Mouse (Mus musculus) spleen, adult 2 months (tissue): ENCODE results near the gene Cdca7l. TPM values are rescaled to one million over a fixed set of nuclear protein-coding genes. Genes with fewer than 3 reads are reported as not detected.

Experiments used
- DNase-seq, 2 experiments: peaks; one replicate each; pipeline versions ENCODE4 v3.0.0 to v3.0.0-alpha.2; 2012 to 2021; ENCODE audit warnings: low spot score in 2 of 2, low read depth in 1 of 2
- H3K27ac ChIP-seq: fragments of 200-500 bp; 2 replicates; pipeline ENCODE4 v1.5.1; 2012; ENCODE audit warnings: low read length, inconsistent platforms; ENCODE audit not compliant: insufficient read depth
- H3K27me3 ChIP-seq: fragments of 200-500 bp; 2 replicates; pipeline ENCODE4 v1.6.1; 2012; ENCODE audit warnings: mild to moderate bottlenecking, moderate library complexity, low read length, inconsistent platforms; ENCODE audit not compliant: control insufficient read depth, insufficient read depth
- H3K36me3 ChIP-seq: fragments of 200-500 bp; 2 replicates; pipeline ENCODE4 v1.6.1; 2012; ENCODE audit warnings: mild to moderate bottlenecking, low read length, inconsistent platforms; ENCODE audit not compliant: control insufficient read depth, insufficient read depth
- H3K4me1 ChIP-seq: fragments of 200-500 bp; 2 replicates; pipeline ENCODE4 v1.6.1; 2011; ENCODE audit warnings: inconsistent platforms; ENCODE audit not compliant: control insufficient read depth, insufficient read depth, insufficient read length
- H3K4me3 ChIP-seq: fragments of 200-500 bp; 2 replicates; pipeline ENCODE4 v1.5.1; 2011; ENCODE audit warnings: mild to moderate bottlenecking, inconsistent platforms; ENCODE audit not compliant: insufficient read depth, insufficient read length; ENCODE audit errors: extremely low read depth
- CTCF ChIP-seq: fragments of 200-500 bp; IDR thresholded peaks from 2 replicates; pipeline ENCODE4 v1.5.1; 2011; ENCODE audit warnings: mild to moderate bottlenecking, inconsistent platforms; ENCODE audit not compliant: insufficient read depth, insufficient read length, insufficient replicate concordance; ENCODE audit errors: extremely low read depth
- POLR2A ChIP-seq: fragments of 200-500 bp; IDR thresholded peaks from 2 replicates; pipeline ENCODE4 v1.6.1; 2011; ENCODE audit warnings: low read depth, low read length, inconsistent platforms
- WGBS: fragments of 180-500 bp; shearing (Covaris S2); methylation state at CpG from one replicate; pipeline ENCODE4 v1.1.7; 2018; 5-methylcytosine and 5-hydroxymethylcytosine counted together
- polyA plus RNA-seq: library from polyadenylated mRNA; depleted of rRNA; stranded (reverse); fragments of >200 nt; gene quantifications from 2 replicates; pipeline ENCODE4 v1.2.3, GENCODE M21; 2012

Gene Cdca7l
- polyA plus RNA-seq, 1 experiment: 3.2 TPM

- Histone ChIP-seq H3K36me3 (no peaks in the 10 kb centered on the region), H3K27me3 (no peaks in the 10 kb centered on the region), H3K27ac (no peak overlapping the region), H3K4me3 (no peak overlapping the region), H3K4me1 (no peaks in the 10 kb centered on the region)
- TF ChIP-seq CTCF: peak; percentile 77; the same call in 1 of the 2 replicates
- no peak for TF ChIP-seq POLR2A
- DNase-seq: peak; percentile 19 to 66
- WGBS: 11% methylated on average over 5 of the region's 5 CpGs
Observed at GRCm38 (mm10) chr12:117769113-117769512, 35.0 kb upstream of the Cdca7l start.

GRCm38 (mm10) chr12:117770211-117770610 is 33.9 kb upstream of the Cdca7l start:
- H3K27me3 ChIP-seq: no peaks in the 10 kb centered on the region
- no peaks in the 10 kb centered on the region for H3K36me3 ChIP-seq
- TF ChIP-seq CTCF (no peak), POLR2A (no peak)
- no peak overlapping the region for H3K4me3 ChIP-seq
- no peak for DNase-seq
- H3K27ac ChIP-seq: no peak overlapping the region
- 62% methylated on average over 2 of the region's 2 CpGs for WGBS
- no peaks in the 10 kb centered on the region for H3K4me1 ChIP-seq

GRCm38 (mm10) chr12:117771156-117771555 is 32.9 kb upstream of the Cdca7l start:
- no peaks in the 10 kb centered on the region for H3K36me3 ChIP-seq
- no peak for TF ChIP-seq POLR2A
- no peak for TF ChIP-seq CTCF
- no peaks in the 10 kb centered on the region for H3K4me1 ChIP-seq
- no peaks in the 10 kb centered on the region for H3K27me3 ChIP-seq
- H3K4me3 ChIP-seq: no peak overlapping the region
- no peak overlapping the region for H3K27ac ChIP-seq
- no peak for DNase-seq
- WGBS: 87% methylated on average over 4 of the region's 4 CpGs

GRCm38 (mm10) chr12:117772638-117773037 is 31.5 kb upstream of the Cdca7l start:
- Histone ChIP-seq H3K27me3 (no peaks in the 10 kb centered on the region), H3K36me3 (no peaks in the 10 kb centered on the region), H3K4me3 (no peak overlapping the region), H3K27ac (no peak overlapping the region), H3K4me1 (no peaks in the 10 kb centered on the region)
- DNase-seq: peak in 1 of 2 experiments; percentile 33
- TF ChIP-seq POLR2A (no peak), CTCF (peak; percentile 25; the same call in 1 of the 2 replicates)
- 2% methylated on average over 2 of the region's 2 CpGs for WGBS

GRCm38 (mm10) chr12:117776841-117777240 is 27.2 kb upstream of the Cdca7l start:
- TF ChIP-seq CTCF (no peak), POLR2A (no peak)
- 75% methylated on average over 5 of the region's 5 CpGs for WGBS
- H3K27me3 ChIP-seq: no peaks in the 10 kb centered on the region
- no peaks in the 10 kb centered on the region for H3K36me3 ChIP-seq
- no peak for DNase-seq
- no peak overlapping the region for H3K27ac ChIP-seq
- H3K4me1 ChIP-seq: no peaks in the 10 kb centered on the region
- H3K4me3 ChIP-seq: no peak overlapping the region

- no peak overlapping the region for H3K27ac ChIP-seq
- WGBS: 74% methylated on average over 2 of the region's 2 CpGs
- DNase-seq: no peak
- no peaks in the 10 kb centered on the region for H3K36me3 ChIP-seq
- TF ChIP-seq CTCF: no peak
- no peak for TF ChIP-seq POLR2A
- H3K4me1 ChIP-seq: no peaks in the 10 kb centered on the region
- H3K4me3 ChIP-seq: no peak overlapping the region
- H3K27me3 ChIP-seq: no peaks in the 10 kb centered on the region
Observed at GRCm38 (mm10) chr12:117781360-117781759, 22.7 kb upstream of the Cdca7l start.

GRCm38 (mm10) chr12:117783426-117783825 is 20.7 kb upstream of the Cdca7l start:
- no peaks in the 10 kb centered on the region for H3K4me1 ChIP-seq
- H3K27ac ChIP-seq: no peak overlapping the region
- H3K4me3 ChIP-seq: no peak overlapping the region
- TF ChIP-seq CTCF: no peak
- no peak for TF ChIP-seq POLR2A
- no peak for DNase-seq
- H3K27me3 ChIP-seq: no peaks in the 10 kb centered on the region
- 82% methylated on average over 1 of the region's 1 CpGs for WGBS
- no peaks in the 10 kb centered on the region for H3K36me3 ChIP-seq
